Mouse (Mus musculus): ENCODE data around the gene Tom1l2.

DNA sequence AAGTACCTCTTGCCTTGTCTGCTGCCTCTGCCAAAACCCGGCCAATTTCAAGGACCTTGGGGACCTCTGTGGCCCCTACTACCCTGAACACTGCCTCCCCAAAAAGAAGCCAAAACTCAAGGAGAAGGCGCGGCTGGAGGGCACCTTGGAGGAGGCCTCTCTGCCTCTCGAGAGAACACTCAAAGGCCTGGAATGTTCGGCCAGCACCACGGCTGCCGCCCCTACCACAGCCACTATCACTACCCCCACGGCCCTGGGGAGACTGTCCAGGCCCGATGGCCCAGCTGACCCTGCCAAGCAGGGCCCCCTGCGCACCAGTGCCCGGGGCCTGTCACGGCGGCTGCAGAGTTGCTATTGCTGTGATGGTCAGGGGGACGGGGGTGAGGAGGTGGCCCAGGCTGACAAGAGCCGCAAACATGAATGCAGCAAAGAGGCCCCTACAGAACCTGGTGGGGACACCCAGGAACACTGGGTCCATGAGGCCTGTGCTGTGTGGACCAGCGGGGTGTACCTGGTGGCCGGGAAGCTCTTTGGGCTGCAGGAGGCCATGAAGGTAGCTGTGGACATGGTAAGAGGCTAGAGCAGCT, 162.6 kb downstream of the Tom1l2 start:
- TF ChIP-seq POLR2A (IDR thresholded peaks at IDR 0.05; ENCODE audit: borderline replicate concordance, insufficient read depth, low read length) (no peak), CTCF (IDR thresholded peaks at IDR 0.05; ENCODE audit: borderline replicate concordance, insufficient read depth, low read depth, low read length) (no peak)
